Mouse (Mus musculus) layer of hippocampus, postnatal 14 days (tissue): ENCODE measurements around the gene Thegl. TPM values are rescaled to one million over a fixed set of nuclear protein-coding genes. Genes with fewer than 3 reads are reported as not detected.
A peak's percentile ranks its signal among the peaks of the same experiment; 100 is the strongest.
"Not testable (repeated sequence)": the region's sequence is repeated elsewhere in the genome, so short reads cannot be mapped to it uniquely, and the experiment has no call there.

ENCODE experiments used
- DNase-seq, 2 experiments: peaks; one replicate each; pipeline ENCODE4 v3.0.0; 2021 to 2022; ENCODE audit warnings: low spot score in 2 of 2, mixed read lengths in 1 of 2
- total RNA-seq, 2 experiments: library from RNA; stranded (reverse); gene quantifications; 2 replicates each; pipeline ENCODE4 v1.2.3; 2021

Thegl gene
- total RNA-seq, 2 experiments from 2014 or later: 1.3 to 1.4 TPM

DNA sequence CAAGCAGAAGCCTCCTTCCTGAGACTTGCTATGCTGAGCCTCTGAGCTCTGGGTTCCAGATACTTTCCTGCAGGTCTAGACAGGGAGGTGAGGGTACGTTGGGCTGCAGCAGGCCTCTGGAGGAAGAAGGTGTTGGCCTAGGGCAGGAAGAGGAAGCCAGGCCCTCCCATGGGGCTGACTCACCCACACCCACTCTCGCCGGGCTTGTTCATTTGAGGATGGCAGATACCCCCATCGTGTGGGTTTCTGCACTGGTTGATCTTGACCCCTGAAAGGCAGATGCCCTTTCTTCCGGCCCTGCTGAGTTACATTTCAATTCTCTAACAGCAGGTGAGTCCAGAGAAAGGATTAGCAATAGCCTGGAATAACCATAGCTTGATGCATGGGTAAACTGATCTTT lies 76.7 kb downstream of the Thegl start:
- DNase-seq: no peak

DNA sequence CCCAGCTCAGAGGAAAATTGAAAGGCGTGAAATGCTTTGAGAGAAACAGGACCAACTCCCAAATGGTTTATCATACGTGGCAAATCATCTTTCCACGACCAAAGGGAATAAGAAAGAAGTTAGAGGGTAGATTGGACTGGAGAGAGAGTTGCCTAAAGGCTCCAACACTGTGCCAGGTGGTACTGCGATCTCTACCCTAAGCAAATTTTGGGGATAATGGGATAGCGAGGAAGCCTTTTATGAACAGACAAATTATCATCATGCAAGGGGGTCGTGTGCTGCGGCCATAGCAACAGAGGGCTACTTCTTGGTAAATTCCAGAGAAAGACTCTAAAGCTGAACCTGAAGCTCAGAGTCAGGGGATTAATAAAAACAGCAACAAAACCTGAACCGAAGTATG lies 78.1 kb downstream of the Thegl start:
- no peak for DNase-seq

DNA sequence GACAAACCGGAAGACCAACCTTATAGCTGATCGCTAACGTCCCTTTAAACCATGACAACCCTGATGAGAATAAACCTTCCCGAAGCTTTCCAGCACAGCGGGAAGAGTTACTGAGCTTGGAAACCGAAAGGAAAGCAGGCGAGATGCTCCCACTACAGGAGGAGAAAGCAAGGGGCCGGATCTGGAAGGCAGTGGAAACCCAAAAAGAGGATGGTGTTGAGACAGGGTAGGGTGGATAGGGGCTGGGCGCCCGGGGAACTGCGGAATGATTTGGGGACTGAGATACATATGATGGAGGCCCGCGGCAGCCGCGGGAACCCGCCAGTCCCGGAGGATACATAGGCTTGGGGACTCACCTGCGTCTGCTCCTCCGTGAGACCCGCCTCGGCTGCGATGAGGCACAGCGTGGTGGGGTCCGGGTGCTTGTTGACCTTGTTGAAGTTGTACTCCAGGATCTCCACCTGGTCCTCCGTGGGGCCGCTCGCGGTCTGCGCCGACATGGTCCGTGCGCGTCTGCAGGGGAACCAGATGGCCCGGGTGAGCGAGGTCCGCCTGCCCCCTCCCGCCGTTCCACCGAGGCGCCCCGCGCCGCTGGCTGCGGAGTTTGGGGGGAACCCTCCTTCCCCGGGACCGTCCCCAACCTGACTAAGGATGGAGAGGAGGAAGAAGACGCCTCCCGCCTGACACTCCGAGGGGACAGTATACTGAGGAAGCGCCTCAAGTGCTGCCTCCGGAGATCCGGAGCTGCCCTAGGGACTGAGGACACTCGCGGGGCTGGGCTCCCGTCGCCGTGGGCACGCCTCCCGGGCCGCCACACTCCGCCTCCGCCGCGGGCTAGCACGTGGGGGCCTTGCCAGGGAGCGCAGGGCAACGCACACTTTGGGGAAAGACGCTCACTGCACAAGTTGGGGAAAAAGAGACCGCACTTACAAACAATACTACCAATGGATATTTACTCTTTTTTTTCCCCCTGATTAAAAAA lies 79.0 kb downstream of the Thegl start:
- DNase-seq: peak; percentile 62 to 71

DNA sequence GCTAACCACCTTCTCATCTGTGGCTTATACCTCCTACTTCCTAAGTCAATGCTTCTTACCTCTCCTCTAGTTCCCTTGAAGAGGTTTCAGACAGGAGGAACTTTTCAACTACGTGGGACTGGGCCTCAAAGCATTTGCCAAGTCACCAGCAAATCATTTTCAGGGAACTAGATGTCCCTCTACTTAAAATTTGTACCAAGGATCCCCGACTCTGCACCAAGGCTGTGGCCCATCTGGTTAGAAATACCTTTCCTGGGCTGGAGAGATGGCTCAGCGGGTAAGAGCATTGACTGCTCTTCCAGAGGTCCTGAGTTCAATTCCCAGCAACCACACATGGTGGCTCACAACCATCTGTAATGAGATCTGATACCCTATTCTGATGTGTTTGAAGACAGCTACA lies 80.4 kb downstream of the Thegl start:
- DNase-seq: not testable (repeated sequence)

DNA sequence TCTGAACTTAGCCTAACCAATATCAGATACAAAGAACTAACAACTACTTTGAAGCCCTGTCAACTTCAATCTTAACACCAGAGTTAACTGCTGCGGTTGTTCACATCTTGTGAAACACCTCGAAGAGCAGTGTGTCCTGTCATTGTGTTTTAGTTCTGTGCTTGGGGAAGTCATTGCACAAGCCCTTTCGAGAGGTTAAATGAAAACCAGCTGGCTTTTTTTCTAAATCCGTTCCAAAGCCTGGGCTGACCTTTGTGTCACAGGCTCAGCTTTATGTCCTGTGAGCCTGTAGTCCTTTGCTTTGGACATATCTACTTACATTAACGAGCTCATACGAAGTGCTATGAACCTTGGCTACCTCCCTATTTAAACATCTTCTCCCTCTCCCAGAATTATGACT lies 81.9 kb downstream of the Thegl start:
- no peak for DNase-seq

DNA sequence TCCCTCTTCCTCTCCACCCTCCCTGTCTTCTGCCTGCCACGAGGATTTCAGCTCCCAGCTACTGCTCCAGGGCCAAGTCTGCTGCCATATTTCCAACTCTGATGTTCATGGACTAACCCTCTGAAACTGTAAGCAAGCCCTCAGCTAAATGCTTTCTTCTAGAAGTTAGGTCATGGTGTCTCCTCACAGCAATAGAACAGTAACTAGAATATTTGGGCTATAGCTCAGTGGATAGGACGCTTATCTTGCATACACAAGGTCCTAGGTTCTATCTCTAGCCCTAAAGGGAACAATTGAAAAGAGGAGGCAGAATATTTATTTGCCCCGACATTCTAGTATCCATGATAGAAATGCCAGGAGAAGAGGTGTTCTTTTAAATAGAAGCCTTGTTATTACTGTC lies 83.1 kb downstream of the Thegl start:
- no peak for DNase-seq

DNA sequence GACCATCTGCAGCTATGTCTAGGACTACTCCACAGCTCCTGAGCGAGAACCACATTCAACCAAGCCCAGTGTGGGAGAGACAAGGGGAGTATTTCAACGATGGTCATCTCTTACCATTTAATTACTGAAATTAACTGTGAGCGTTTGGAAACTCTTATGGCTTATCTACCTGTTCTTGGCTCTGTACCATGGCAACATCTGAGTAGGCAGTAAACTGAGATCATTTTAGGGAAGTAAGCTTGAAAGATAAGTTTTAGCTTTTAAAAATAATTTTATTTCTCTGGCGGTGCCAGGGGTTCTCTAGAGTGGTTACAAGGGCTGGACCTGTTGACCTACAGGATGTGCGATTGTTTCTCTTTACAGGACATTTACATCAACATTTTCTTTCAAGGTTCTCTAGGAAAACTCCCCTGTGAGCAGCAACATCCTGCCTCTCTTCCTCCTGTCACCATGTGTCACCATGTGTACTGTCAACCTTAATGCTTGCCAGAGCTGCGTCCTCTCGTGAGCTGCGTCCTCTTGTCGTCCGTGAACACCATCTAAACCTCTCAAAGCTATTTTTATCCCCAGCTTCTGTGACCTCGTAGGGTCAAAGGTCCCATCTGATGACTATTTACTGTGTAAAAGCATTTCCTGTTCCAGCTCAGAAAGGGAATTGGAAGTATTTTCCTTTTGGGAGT lies 83.6 kb downstream of the Thegl start:
- no peak for DNase-seq

DNA sequence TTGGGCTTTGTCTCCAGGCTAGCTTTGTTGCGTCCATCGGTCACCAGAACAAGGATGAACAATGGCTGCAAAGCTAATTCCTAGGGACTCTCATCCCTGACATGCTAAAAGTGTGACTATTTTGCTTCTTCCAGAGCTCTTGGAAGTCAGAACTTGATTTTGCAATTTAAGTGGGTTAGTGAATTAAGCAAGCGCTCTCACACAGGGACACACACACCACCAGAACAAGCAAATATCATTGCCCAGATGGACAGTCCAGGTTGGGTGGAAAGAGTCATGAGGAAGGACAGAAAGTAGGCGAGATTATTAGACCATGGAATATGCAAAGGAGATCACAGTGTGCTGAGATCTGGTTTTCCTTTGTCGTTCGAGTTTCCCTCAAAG lies 84.2 kb downstream of the Thegl start:
- DNase-seq: no peak

DNA sequence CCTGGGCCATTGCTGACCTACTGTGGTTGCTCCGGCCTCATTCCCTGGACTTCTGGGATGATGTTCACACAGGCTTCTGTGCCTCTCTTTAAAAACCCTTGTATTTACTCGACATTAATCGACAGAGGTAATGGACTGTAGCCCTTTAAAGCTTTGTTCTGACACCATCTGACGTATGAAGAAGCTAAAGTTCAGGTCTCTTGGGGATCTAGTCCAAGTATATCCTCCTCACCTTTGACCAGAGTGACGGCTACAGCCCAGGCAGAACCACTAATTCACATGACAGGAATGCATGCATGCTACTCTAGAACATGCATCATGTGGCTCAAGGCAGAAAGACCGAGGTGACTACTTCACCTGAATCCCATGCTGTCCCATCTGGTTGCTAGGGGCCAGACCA lies 84.9 kb downstream of the Thegl start:
- DNase-seq: no peak

DNA sequence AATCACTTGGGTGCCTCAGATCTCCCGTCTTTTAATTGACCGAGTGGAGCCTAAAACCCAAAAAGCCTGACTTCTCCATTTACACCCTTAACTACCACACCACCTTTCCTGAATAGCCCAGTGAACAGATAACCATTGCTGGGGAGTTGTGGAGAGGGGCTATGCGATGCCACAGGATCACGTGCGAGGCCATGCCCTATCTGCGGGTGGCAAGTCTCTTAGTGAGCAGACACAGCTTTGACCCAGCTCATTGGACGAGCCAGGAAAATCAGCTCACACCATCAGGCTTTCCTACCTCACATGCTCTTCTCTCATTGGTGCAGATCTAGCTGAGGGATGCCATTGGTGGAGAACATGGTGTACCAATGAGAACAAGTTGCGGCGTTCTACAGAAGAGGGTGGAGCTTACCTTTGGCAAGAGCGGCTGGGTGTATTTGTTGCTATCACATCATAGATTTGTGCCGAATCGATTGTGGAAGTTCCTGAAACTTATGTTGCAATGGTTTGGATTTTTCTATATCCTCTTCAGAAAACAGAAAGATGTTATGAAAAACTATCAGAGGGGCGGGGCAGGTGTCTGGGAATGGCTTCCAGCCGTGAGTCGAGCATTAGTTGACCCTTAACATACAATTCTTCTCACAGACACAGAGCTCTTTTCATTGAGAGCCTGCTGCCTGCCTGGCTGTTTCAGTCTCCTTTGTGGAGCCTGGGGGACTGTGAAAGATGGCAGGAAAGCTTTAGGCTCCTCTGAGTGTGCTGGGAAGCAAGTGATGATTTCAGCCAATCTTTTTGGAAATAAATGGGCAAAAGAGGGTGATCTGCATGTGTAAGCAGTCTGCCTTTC lies 86.9 kb downstream of the Thegl start:
- DNase-seq: no peak

DNA sequence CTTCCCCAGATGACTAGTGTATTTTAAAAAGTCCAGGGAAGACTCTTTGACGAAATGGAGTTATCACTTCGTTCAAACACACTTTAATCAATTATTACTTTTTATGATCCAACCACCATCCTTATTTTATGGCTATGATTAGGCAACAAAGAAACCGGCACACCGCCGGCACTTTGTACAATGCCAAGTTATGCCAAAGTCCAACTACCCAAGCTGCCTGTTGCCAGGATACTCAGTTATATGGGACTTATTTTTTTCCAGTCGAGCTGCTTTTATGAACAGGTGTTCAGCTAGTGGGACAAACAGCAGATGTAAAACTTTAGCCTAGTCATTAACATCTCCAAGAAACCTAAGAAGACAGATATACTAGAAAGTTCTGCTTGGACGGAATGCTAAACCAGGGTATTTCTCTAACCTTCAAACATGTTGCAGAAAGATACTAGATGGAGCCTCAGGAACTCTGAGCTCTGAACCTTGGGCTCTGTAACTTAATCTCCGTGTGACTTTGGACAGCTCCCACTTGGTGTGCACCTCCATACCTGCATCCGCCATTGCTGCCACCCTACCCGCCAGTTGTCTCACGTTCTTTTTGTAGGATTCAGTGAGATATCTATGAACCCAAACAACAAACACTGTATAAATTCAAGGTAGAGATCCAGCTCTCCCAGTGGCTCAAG lies 91.5 kb downstream of the Thegl start:
- DNase-seq: no peak

DNA sequence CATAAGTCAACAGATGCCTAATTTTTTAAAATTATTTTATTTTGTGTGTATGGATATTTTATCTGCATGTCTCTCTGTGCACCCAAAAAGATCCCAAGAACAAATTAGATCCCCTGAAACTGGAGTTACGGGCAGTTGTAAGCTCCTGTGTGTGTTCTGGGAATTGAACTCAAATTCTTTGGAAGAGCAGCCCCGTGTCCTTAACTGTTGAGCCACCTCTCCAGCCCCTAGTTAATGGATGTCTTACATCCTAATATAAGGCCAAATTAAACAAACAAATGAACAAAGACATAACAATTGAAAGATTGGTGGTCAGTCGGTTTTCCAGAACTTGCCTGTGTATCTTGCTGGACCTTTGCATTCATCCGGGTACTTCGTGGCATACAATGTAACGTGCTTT lies 93.0 kb downstream of the Thegl start:
- DNase-seq: no peak

DNA sequence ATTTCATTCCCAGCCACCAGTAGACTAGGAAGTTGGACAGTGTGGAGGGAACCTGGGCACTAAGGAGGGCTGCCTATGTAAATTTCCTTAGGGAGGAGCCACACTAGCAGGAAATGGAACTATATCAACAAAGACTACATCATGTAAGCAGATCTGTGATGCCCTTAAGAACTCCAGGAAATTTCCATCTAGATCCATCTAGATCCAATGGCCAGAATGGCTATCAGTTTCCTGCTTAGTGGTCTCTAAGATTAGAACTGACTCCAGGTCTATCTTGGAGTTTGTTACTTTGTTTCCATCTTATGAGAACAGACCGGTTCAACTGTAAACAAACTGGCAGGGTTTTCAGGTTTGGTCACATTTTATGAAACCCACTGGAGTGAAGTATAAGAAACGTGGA lies 94.0 kb downstream of the Thegl start:
- no peak for DNase-seq

Other genes starting within 250 kb of the Thegl start
- gene Aasdh, start 110.5 kb upstream of the Thegl start, total RNA-seq: 10 to 100 TPM; 20.3 to 25.9 TPM
- gene Paics, start 64.7 kb upstream of the Thegl start, total RNA-seq: 10 to 100 TPM; 87.7 to 95.4 TPM
- 10 to 100 TPM; 13.8 to 14.5 TPM for gene Ppat, start 64.4 kb upstream of the Thegl start, total RNA-seq
- gene Srp72, start 41.3 kb upstream of the Thegl start, total RNA-seq: 100 to 1,000 TPM; 121 to 128 TPM
- not detected for gene Arl9, start 12.0 kb upstream of the Thegl start, total RNA-seq
- 10 to 100 TPM; 64.5 to 92.8 TPM for gene Hopx, start 99.1 kb downstream of the Thegl start, total RNA-seq
- gene Spink2, start 195.4 kb downstream of the Thegl start, total RNA-seq: not detected
- 1 to 10 TPM; 5.2 to 5.5 TPM for gene Rest, start 249.5 kb downstream of the Thegl start, total RNA-seq